ENCODE assay signal across 17 mouse cellular contexts in the genomic region with DNA sequence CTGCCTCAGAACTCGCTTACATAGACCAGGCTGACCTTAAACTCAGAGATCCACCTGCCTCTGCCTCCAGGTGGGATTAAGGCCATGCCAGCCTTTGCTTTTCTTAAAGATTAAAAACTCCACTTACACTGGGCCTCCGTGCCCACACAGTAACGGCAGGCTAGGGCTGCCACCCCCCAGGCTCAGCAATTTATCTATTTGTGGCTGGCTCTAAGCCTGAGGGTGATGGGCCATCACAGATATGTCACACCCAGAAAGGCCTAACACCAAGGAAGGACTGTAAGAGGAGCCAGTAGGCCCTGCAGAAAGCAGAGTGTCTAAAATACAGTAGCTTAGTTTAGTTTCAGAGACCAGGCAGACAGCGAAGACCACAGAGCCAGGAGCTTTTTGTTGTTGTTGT. TPM values are rescaled to one million over a fixed set of nuclear protein-coding genes. Genes with fewer than 3 reads are reported as not detected.
A peak's percentile ranks its signal among the peaks of the same experiment; 100 is the strongest.
DNase-seq lines count a peak whose midpoint lies in the region; ATAC-seq and TF ChIP-seq lines count a peak whose summit lies in the region.
"Had no signal": no experiment of that assay in that cellular context is flagged by ENCODE, and none has a peak within 500 bp of the region (broad histone marks: within the 10 kb centered on the region; RNA-seq: fewer than 3 reads in every experiment).

No protein-coding gene starts in this region.

- H3K27me3 ChIP-seq in heart, postnatal 0 days (ENCODE audit: control insufficient read depth, insufficient read depth, low read length): no peaks in the 10 kb centered on the region
- H3K27me3 ChIP-seq: embryonic facial prominence, embryonic 12.5 days; kidney, embryonic 15.5 days; neural tube, embryonic 12.5 days had no signal

- peak; percentile 6 for DNase-seq in gastrocnemius, postnatal 25 days
- no peak for DNase-seq in gastrocnemius, adult 8-10 months (ENCODE audit: low spot score in 2 of 2)
- no peak for DNase-seq in heart, postnatal 0 days (ENCODE audit: low spot score)
- DNase-seq in heart, postnatal 25 days (ENCODE audit: low spot score): no peak
- peak; percentile 71 for DNase-seq in liver
- DNase-seq in left cerebral cortex, postnatal 14 days (ENCODE audit: low spot score in 2 of 2): no peak
- DNase-seq in right cerebral cortex, adult 2 months (ENCODE audit: low spot score in 2 of 2): no peak
- DNase-seq: right cerebral cortex, postnatal 4 days; thymus, adult 18-20 months had no signal

- peaks cover 26% of the 10 kb centered on the region for H3K4me1 ChIP-seq in heart, postnatal 0 days (ENCODE audit: control insufficient read depth, insufficient read depth)

- H3K27ac ChIP-seq in heart, postnatal 0 days (ENCODE audit: low read depth): peak overlapping the region; percentile 73
- H3K27ac ChIP-seq: embryonic facial prominence, embryonic 12.5 days; hindbrain, embryonic 10.5 days; kidney, embryonic 15.5 days; neural tube, embryonic 12.5 days had no signal

- TF ChIP-seq CTCF in heart, postnatal 0 days (IDR thresholded peaks at IDR 0.05; ENCODE audit: low read depth): no peak

- H3K4me3 ChIP-seq in heart, postnatal 0 days (ENCODE audit: low read depth, low read length): no peak overlapping the region
- H3K4me3 ChIP-seq: embryonic facial prominence, embryonic 12.5 days; hindbrain, embryonic 10.5 days; kidney, embryonic 15.5 days; neural tube, embryonic 12.5 days had no signal

- no peak overlapping the region for H3K9ac ChIP-seq in heart, postnatal 0 days (replicated peaks; ENCODE audit: low read depth, low read length)
- H3K9ac ChIP-seq: embryonic facial prominence, embryonic 12.5 days; kidney, embryonic 15.5 days; neural tube, embryonic 12.5 days had no signal

- no peaks in the 10 kb centered on the region for H3K9me3 ChIP-seq in heart, postnatal 0 days (replicated peaks; ENCODE audit: control insufficient read depth, low read length)
- H3K9me3 ChIP-seq: embryonic facial prominence, embryonic 12.5 days; hindbrain, embryonic 10.5 days; kidney, embryonic 15.5 days; neural tube, embryonic 12.5 days had no signal

- intact Hi-C loops in heart, postnatal 25 days (cut with DNase I): no loop called here
- intact Hi-C loops in left cerebral cortex, postnatal 14 days (cut with DNase I): no loop called here

- H3K4me2 ChIP-seq in heart, postnatal 0 days (ENCODE audit: low read depth, low read length): no peak overlapping the region
- H3K4me2 ChIP-seq: embryonic facial prominence, embryonic 12.5 days; kidney, embryonic 15.5 days; neural tube, embryonic 12.5 days had no signal

- peaks cover 34% of the 10 kb centered on the region for H3K36me3 ChIP-seq in heart, postnatal 0 days (replicated peaks; ENCODE audit: control insufficient read depth, insufficient read depth, low read length)

- whole genome bisulfite sequencing in heart, postnatal 0 days: 71% methylated on average over 4 of the region's 4 CpGs

- ATAC-seq in heart, postnatal 0 days (ENCODE audit: insufficient read depth, low read depth): no peak
- peak; percentile 64 for ATAC-seq in megakaryocyte-erythroid progenitor cell, adult 5-6 weeks (replicated peaks; ENCODE audit: low FRiP score, low TSS enrichment, poor library complexity, severe bottlenecking)
- ATAC-seq: forebrain, embryonic 14.5 days had no signal

- no peak for TF ChIP-seq EP300 in heart, postnatal 0 days (IDR thresholded peaks at IDR 0.05; ENCODE audit: low read depth)

RNA-seq across cellular contexts. Expression of a gene that starts 4.0 kb away (rescaled TPM):
- 10 to 100 TPM; 12.6 to 14.5 TPM for total RNA-seq in gastrocnemius, postnatal 25 days (2021)
- 10 to 100 TPM; 12.0 to 19.2 (median 13.8) TPM for total RNA-seq in gastrocnemius, adult 8-10 months (2022)
- total RNA-seq in heart, postnatal 0 days (2014; rRNA removed; ENCODE audit: low replicate concordance): 30.2 and 47.1 TPM in 2 replicates
- polyA plus RNA-seq in heart, postnatal 0 days (2015; fragmentation: Nextera tagmentation; extraction: Ambion mirVana): 31.8 and 33.8 TPM in 2 replicates
- 10 to 100 TPM; 17.2 TPM for total RNA-seq in heart, postnatal 25 days (2021)
- 127 and 188 TPM in 2 replicates for total RNA-seq in megakaryocyte-erythroid progenitor cell, adult 5-6 weeks (2014; fragmentation: Nextera tagmentation)
- 123 and 153 TPM in 2 replicates for total RNA-seq in megakaryocyte-erythroid progenitor cell, adult 5-6 weeks (2017)
- 10 to 100 TPM; 45.4 to 50.2 TPM for total RNA-seq in left cerebral cortex, postnatal 14 days (2021)

RNA-seq across cellular contexts. Expression of a gene that starts 13.8 kb away (rescaled TPM):
- total RNA-seq in gastrocnemius, postnatal 25 days (2021): 1 to 10 TPM; 1.8 to 2.4 TPM
- total RNA-seq in gastrocnemius, adult 8-10 months (2022): 1 to 10 TPM; 1.2 to 2.2 (median 1.9) TPM
- 4.6 and 4.9 TPM in 2 replicates for total RNA-seq in heart, postnatal 0 days (2014; rRNA removed; ENCODE audit: low replicate concordance)
- polyA plus RNA-seq in heart, postnatal 0 days (2015; fragmentation: Nextera tagmentation; extraction: Ambion mirVana): 1.8 and 2.1 TPM in 2 replicates
- 1 to 10 TPM; 5.1 to 5.4 TPM for total RNA-seq in heart, postnatal 25 days (2021)
- total RNA-seq in megakaryocyte-erythroid progenitor cell, adult 5-6 weeks (2014; fragmentation: Nextera tagmentation): 6.9 and 8.9 TPM in 2 replicates
- 1.3 and 5.7 TPM in 2 replicates for total RNA-seq in megakaryocyte-erythroid progenitor cell, adult 5-6 weeks (2017)
- 10 to 100 TPM; 51.0 to 52.7 TPM for total RNA-seq in left cerebral cortex, postnatal 14 days (2021)

RNA-seq across cellular contexts. Expression of a gene that starts 14.0 kb away (rescaled TPM):
- not detected for total RNA-seq in gastrocnemius, postnatal 25 days (2021)
- not detected for total RNA-seq in gastrocnemius, adult 8-10 months (2022)
- not detected in 2 replicates for total RNA-seq in heart, postnatal 0 days (2014; rRNA removed; ENCODE audit: low replicate concordance)
- 0.04 TPM in 1 of 2 replicates, not detected in the other for polyA plus RNA-seq in heart, postnatal 0 days (2015; fragmentation: Nextera tagmentation; extraction: Ambion mirVana)
- total RNA-seq in heart, postnatal 25 days (2021): not detected
- not detected in 2 replicates for total RNA-seq in megakaryocyte-erythroid progenitor cell, adult 5-6 weeks (2014; fragmentation: Nextera tagmentation)
- not detected in 2 replicates for total RNA-seq in megakaryocyte-erythroid progenitor cell, adult 5-6 weeks (2017)
- total RNA-seq in left cerebral cortex, postnatal 14 days (2021): under 1 TPM; 0.20 to 0.38 TPM
- total RNA-seq: liver, adult 2 months had no signal
- polyA plus RNA-seq: hindbrain, embryonic 10.5 days; liver, adult 2 months; urinary bladder, adult 2 months had no signal

Comparison
In these comparisons a context has a peak if more than half of its experiments do, and no peak if none do; other contexts are left out.
1. DNase-seq: peak in gastrocnemius, postnatal 25 days (single experiment) and liver (single experiment); none in gastrocnemius, adult 8-10 months (0 of 2), heart, postnatal 0 days (single experiment), heart, postnatal 25 days (single experiment), left cerebral cortex, postnatal 14 days (0 of 2) and right cerebral cortex, adult 2 months (0 of 2).